Mouse (Mus musculus) hindbrain, embryonic 11.5 days (tissue): Measurements from ENCODE around the gene Ocln. TPM values are rescaled to one million over a fixed set of nuclear protein-coding genes. Genes with fewer than 3 reads are reported as not detected.

Source experiments
- ATAC-seq: fragments of 200-750 bp; cut with Nextera tagmentation; 2 replicates; pipeline ENCODE4 v1.8.0; 2017; ENCODE audit warnings: mild to moderate bottlenecking, moderate TSS enrichment, moderate library complexity; ENCODE audit not compliant: low FRiP score
- DNase-seq: peaks from one replicate; pipeline ENCODE4 v3.0.0-alpha.2; 2015; ENCODE audit warnings: low spot score
- H3K27ac ChIP-seq: fragments of 300-500 bp; sonication (generic); 2 replicates; pipeline ENCODE4 v1.5.1; 2014; ENCODE audit warnings: mild to moderate bottlenecking, low read depth, low read length
- H3K27me3 ChIP-seq: fragments of 300-500 bp; sonication (generic); 2 replicates; pipeline ENCODE4 v1.6.1; 2014; ENCODE audit warnings: mild to moderate bottlenecking, low read length, moderate library complexity, mixed read lengths; ENCODE audit not compliant: control insufficient read depth, insufficient read depth
- H3K36me3 ChIP-seq: fragments of 300-500 bp; sonication (generic); 2 replicates; pipeline ENCODE4 v1.6.1; 2014; ENCODE audit warnings: mild to moderate bottlenecking, low read length, moderate library complexity, mixed read lengths; ENCODE audit not compliant: control insufficient read depth, insufficient read depth
- H3K4me1 ChIP-seq: fragments of 300-500 bp; sonication (generic); replicated peaks from 2 replicates; pipeline ENCODE4 v1.6.1; 2014; ENCODE audit warnings: low read length, mixed read lengths; ENCODE audit not compliant: control insufficient read depth, insufficient read depth
- H3K4me2 ChIP-seq: fragments of 300-500 bp; sonication (generic); replicated peaks from 2 replicates; pipeline ENCODE4 v1.6.1; 2014; ENCODE audit warnings: mild to moderate bottlenecking, low read depth, low read length
- H3K4me3 ChIP-seq: fragments of 300-500 bp; sonication (generic); 2 replicates; pipeline ENCODE4 v1.5.1; 2014; ENCODE audit warnings: low read depth, low read length
- H3K9ac ChIP-seq: fragments of 300-500 bp; sonication (generic); 2 replicates; pipeline ENCODE4 v1.6.1; 2014; ENCODE audit warnings: low read depth, low read length
- H3K9me3 ChIP-seq: fragments of 300-500 bp; sonication (generic); 2 replicates; pipeline ENCODE4 v1.6.1; 2016; ENCODE audit warnings: low read length; ENCODE audit not compliant: control insufficient read depth
- WGBS: fragments of 180-500 bp; shearing (Covaris S2); extraction: QIAGEN DNeasy Blood & Tissue Kit; methylation state at CpG from one replicate; pipeline ENCODE4 v1.1.7; 2014; 5-methylcytosine and 5-hydroxymethylcytosine counted together
- polyA plus RNA-seq: library from polyadenylated mRNA; unstranded; fragments of >200 nt; fragmentation: Nextera tagmentation; extraction: Ambion mirVana; gene quantifications from 2 replicates; pipeline ENCODE4 v1.2.1, GENCODE M21; 2014

Ocln gene
- 5.8 TPM in 2 replicates for polyA plus RNA-seq

DNA sequence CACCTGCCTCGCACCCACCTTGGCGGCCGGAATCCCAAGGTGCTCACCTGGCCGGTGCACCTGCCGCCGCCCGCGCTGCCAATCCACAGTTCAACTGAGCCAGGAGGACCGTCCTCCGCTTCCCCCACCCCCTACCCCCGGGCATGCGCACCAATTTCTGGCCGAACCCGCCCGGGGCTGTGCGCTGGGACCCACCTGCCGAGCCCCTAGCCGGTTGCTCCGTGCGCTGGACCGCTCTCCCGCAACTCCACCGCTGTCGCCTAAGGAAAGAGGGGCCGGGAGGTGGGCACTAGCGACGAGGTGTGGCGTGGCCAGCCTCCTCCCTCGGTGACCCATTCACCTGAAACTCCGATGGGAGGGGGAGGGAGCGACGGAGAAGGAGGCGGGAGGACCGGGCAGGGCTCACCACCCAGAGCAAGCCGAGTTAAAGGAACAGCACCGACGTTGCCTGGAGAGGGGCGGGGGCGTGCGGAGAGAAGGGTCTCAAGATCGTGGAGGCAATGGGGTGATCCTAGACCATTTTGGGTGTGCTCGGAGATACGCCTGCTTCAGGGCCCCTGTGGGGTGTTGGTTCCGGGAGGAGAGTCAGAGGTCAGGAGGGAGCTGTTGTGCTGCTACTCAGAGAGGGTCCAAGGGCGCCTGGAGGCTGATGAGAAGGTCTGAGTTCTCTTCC lies at the start of gene Ocln:
Ocln (minus strand) TSS at position 350 of the 673 bp plus-strand sequence.
- DNase-seq (peak; percentile 60), ATAC-seq (peak; percentile 72)
- Histone ChIP-seq H3K36me3 (no peaks in the 10 kb centered on the region), H3K9ac (no peak within 1 kb of the TSS; the same call in 1 of the 2 replicates), H3K4me2 (peak within 1 kb of the TSS; percentile 99), H3K9me3 (no peaks in the 10 kb centered on the region), H3K27ac (no peak within 1 kb of the TSS), H3K4me1 (peaks cover 8% of the 10 kb centered on the region; the same call in 1 of the 2 replicates), H3K27me3 (peaks cover 34% of the 10 kb centered on the region), H3K4me3 (peak within 1 kb of the TSS; percentile 55)
- under 1% methylated on average over 45 of the region's 45 CpGs for WGBS

DNA sequence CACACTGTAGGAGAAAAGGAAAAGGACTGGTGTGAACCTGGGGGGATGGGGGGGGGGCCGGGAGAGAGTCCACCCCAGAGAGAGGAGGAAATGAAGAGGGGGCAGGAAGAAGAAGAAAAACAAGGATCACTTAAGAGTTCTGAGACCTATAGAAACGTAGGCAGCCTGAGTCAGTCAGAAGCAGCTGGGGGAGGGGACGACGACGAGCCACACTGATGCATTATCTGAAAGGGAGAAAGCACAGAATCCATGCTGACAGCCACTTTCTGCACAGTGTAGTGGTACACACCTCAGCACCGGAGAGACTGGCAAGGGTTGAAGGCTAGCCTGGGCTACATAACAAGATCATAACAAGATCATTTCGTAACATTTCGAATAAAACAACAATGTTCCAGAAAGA lies 48.5 kb upstream of the Ocln start:
- Histone ChIP-seq H3K9ac (no peak overlapping the region), H3K9me3 (no peaks in the 10 kb centered on the region), H3K36me3 (no peaks in the 10 kb centered on the region), H3K27ac (no peak overlapping the region), H3K4me3 (no peak overlapping the region), H3K4me2 (no peak overlapping the region), H3K4me1 (no peaks in the 10 kb centered on the region), H3K27me3 (no peaks in the 10 kb centered on the region)
- 69% methylated on average over 7 of the region's 8 CpGs for WGBS
- DNase-seq (no peak), ATAC-seq (no peak)

DNA sequence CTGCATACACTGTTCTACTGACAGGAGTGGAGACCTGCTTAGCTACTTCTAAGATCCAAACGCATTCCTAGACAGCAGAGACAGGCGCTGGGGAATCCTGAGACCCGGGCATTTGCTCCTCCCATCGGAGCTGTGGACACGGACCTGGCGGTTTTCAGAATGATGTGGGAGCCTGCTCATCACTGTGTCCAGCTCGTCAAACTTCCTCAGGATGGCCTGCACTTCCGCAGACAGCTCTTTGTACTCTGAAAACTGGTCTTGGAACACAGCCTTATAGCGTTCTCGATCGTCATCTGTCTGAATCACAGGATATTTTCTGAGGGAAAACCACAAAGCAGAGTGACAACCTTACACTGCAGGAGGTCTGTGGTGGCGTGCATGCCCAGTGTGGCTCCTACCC lies 47.8 kb upstream of the Ocln start:
- no peaks in the 10 kb centered on the region for H3K4me1 ChIP-seq
- no peaks in the 10 kb centered on the region for H3K9me3 ChIP-seq
- DNase-seq, result no peak
- no peak for ATAC-seq
- H3K36me3 ChIP-seq, result no peaks in the 10 kb centered on the region
- 84% methylated on average over 12 of the region's 12 CpGs for WGBS
- no peak overlapping the region for H3K4me2 ChIP-seq
- H3K9ac ChIP-seq, result no peak overlapping the region
- H3K27me3 ChIP-seq, result no peaks in the 10 kb centered on the region
- H3K4me3 ChIP-seq, result no peak overlapping the region
- H3K27ac ChIP-seq, result no peak overlapping the region

DNA sequence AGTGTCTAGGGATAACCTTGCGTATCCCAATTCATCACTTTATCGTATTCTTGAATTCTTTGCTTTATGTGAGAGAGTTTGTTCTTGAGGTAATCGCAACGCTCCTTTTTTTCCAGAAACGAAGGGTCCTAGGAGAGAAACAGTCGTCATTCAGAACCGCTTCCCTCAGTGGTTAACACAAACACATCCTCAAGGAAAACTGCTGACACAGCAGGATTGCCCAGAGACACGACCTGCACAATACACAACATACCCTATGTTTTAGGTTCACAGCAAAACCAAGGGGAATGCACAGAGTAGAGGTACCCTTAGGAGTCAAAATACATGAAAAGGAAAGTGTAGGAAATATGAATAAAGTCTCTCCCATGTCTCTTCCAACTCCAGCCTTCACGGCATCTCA lies 44.8 kb upstream of the Ocln start:
- 78% methylated on average over 9 of the region's 9 CpGs for WGBS
- Histone ChIP-seq H3K9ac (no peak overlapping the region), H3K4me2 (no peak overlapping the region), H3K27ac (no peak overlapping the region), H3K27me3 (no peaks in the 10 kb centered on the region), H3K4me1 (no peaks in the 10 kb centered on the region), H3K36me3 (no peaks in the 10 kb centered on the region), H3K4me3 (no peak overlapping the region), H3K9me3 (no peaks in the 10 kb centered on the region)
- no peak for DNase-seq
- no peak for ATAC-seq

DNA sequence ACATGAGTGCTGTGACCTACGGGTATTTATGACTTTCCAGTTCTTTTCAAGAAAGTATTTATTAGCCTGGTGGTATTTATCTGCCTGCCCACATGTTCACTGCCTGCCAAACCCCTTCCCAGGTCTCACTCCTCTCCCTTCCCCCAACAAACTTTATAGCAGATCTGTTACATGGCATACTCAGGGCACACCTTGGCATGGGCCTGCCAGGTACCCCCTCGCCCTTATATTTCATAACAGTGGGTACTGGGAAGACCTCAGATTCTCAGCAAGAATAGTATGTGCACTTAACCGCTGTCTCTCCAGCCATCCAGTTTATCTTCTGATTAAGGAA lies 43.0 kb upstream of the Ocln start:
- Histone ChIP-seq H3K9ac (no peak overlapping the region), H3K36me3 (no peaks in the 10 kb centered on the region), H3K27ac (no peak overlapping the region), H3K9me3 (no peaks in the 10 kb centered on the region), H3K27me3 (no peaks in the 10 kb centered on the region), H3K4me3 (no peak overlapping the region), H3K4me1 (no peaks in the 10 kb centered on the region), H3K4me2 (no peak overlapping the region)
- ATAC-seq (no peak), DNase-seq (no peak)
- 91% methylated on average over 3 of the region's 3 CpGs for WGBS

DNA sequence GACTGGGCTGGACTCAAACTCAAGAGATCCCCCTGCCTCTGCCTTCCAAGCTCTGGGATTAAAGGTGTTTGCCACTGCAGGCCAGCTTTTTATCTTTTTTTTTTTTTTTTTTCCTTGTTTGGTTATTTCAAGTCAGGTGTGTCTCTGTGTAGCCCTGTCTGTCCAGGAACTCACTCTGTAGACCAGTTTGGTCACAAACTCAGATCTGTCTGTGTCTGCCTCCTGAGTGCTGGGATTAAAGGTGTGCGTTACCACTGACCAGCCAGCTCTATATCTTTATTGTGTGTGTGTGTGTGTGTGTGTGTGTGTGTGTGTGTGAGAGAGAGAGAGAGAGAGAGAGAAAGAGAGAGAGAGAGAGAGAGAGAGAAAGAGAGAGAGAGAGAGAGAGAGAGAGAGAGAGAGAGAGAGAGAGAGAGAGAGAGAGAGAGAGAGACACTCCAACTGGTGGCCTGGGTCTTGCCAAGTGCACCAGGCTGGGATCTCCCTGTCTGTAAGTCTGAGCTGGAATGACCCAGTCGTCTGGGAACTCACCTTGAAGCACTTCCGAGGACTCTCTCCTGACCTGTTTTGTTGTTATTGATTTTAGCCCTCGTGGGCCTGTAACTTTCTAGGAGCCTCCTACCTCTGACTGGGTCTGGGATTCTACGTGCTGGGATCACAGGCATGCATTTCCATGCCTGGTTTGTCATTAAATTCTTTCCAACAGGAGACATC lies 42.5 kb upstream of the Ocln start:
- Histone ChIP-seq H3K4me2 (no peak overlapping the region), H3K9me3 (no peaks in the 10 kb centered on the region), H3K36me3 (no peaks in the 10 kb centered on the region), H3K4me1 (no peaks in the 10 kb centered on the region), H3K27me3 (no peaks in the 10 kb centered on the region), H3K4me3 (no peak overlapping the region), H3K27ac (no peak overlapping the region), H3K9ac (no peak overlapping the region)
- DNase-seq (no peak), ATAC-seq (no peak)
- 70% methylated on average over 5 of the region's 5 CpGs for WGBS

DNA sequence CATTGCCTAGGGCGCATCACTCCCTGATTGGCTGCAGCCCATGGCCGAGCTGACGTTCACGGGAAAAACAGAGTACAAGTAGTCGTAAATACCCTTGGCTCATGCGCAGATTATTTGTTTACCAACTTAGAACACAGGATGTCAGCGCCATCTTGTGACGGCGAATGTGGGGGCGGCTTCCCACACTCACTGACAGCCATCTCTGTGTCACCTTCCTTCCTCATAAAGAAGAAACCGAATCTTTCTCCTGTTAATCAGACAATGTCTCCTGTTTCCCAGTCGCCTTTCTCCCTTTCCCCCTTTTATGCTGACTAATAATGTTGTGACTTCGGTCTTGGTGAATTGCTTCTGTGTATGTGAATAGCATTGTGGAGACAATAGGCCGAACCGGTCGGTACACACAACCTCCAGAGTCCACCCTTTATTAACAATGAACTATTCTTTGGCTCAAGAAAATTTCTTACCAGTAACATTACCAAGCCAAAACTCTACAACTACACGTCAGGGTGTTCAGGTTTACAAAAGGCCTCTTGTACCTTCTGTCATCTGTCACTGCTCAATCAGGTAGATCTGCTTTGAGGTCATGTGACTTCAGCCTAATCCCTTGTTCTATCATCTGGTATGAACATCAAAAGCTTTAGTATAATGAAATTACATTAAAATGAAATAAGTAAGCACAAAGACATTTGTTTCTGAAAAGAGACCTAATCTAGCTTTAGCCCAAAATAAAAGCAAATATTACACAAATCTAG lies 41.7 kb upstream of the Ocln start:
- H3K36me3 ChIP-seq, result no peaks in the 10 kb centered on the region
- peak; percentile 53 for ATAC-seq
- no peak overlapping the region for H3K4me2 ChIP-seq
- no peak overlapping the region for H3K9ac ChIP-seq
- peak; percentile 42 for DNase-seq
- no peak overlapping the region; the same call in 1 of the 2 replicates for H3K27ac ChIP-seq
- H3K4me3 ChIP-seq, result no peak overlapping the region
- no peaks in the 10 kb centered on the region for H3K27me3 ChIP-seq
- 69% methylated on average over 11 of the region's 17 CpGs for WGBS
- H3K4me1 ChIP-seq, result no peaks in the 10 kb centered on the region
- H3K9me3 ChIP-seq, result no peaks in the 10 kb centered on the region

DNA sequence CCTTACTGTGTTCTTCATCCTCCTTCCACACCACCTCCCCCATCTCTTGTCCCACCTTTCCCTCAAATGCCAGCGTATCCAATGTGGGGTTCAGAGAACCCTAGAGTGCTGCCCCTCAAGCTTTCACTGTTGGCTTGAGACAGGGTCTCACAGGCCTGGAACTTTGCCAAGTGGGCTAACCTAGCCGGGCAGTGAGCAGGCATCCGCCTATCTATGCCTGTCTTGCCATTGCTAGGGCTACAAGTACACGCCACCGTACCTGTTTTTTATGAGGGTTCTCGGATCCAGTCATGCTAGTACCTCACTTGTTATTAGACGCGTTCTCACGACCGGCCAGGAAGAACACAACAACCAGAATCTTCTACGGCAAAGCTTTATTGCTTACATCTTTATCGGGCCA lies 36.1 kb upstream of the Ocln start:
- Histone ChIP-seq H3K27ac (no peak overlapping the region), H3K9ac (no peak overlapping the region), H3K9me3 (no peaks in the 10 kb centered on the region), H3K27me3 (no peaks in the 10 kb centered on the region), H3K4me2 (no peak overlapping the region), H3K4me3 (no peak overlapping the region), H3K36me3 (no peaks in the 10 kb centered on the region), H3K4me1 (no peaks in the 10 kb centered on the region)
- 87% methylated on average over 11 of the region's 12 CpGs for WGBS
- ATAC-seq (no peak), DNase-seq (no peak)
